Mouse (Mus musculus): ENCODE data around the gene Teddm3.

DNA sequence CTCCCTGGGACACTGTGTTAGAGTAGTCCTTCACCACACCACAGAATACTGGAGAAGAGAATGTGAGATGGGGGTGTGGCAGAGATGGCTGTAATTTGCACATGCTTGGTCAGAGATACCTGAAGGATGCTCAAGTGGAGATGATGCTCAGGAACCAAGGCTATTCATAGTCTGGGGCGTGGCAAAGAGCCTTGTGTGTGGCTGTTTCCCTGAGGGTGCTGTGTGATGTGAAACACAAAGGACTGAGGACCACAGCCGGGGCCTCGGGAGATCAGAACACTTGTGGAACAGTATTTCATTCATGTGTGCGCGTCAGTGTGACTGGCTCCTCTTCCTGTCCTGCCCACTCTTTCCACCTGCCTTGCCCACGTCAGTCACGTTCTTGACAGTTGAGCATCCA, 44.2 kb upstream of the Teddm3 start:
- no peak for TF ChIP-seq CTCF (IDR thresholded peaks at IDR 0.05; ENCODE audit: low read depth)
- TF ChIP-seq EP300 (IDR thresholded peaks at IDR 0.05; ENCODE audit: low read depth): no peak

Measured in heart, postnatal 0 days (tissue).